In genomic region chr2:157566260-157566952, GRCm38 (mm10) we compare ENCODE assay signal across 8 mouse cellular contexts. TPM values are rescaled to one million over a fixed set of nuclear protein-coding genes. Genes with fewer than 3 reads are reported as not detected.
DNase-seq lines count a peak whose midpoint lies in the region; ATAC-seq lines count a peak whose summit lies in the region.

No protein-coding gene starts in this region.

- H3K4me2 ChIP-seq in intestine, embryonic 16.5 days (ENCODE audit: low read depth, low read length) = peak overlapping the region; percentile 77

- peaks cover 32% of the 10 kb centered on the region for H3K36me3 ChIP-seq in embryonic facial prominence, embryonic 10.5 days (replicated peaks)
- H3K36me3 ChIP-seq in intestine, embryonic 16.5 days (ENCODE audit: control insufficient read depth, insufficient read depth, low read length) = peaks cover 7% of the 10 kb centered on the region
- H3K36me3 ChIP-seq in midbrain, embryonic 10.5 days = peaks cover 28% of the 10 kb centered on the region

- peak; percentile 89 for ATAC-seq in intestine, embryonic 16.5 days

- H3K27ac ChIP-seq in embryonic facial prominence, embryonic 10.5 days (replicated peaks) = peak overlapping the region; percentile 98
- H3K27ac ChIP-seq in intestine, embryonic 16.5 days (ENCODE audit: low read length) = peak overlapping the region; percentile 89
- H3K27ac ChIP-seq in midbrain, embryonic 10.5 days (replicated peaks) = peak overlapping the region; percentile 99

- no peaks in the 10 kb centered on the region for H3K27me3 ChIP-seq in embryonic facial prominence, embryonic 10.5 days (replicated peaks; ENCODE audit: low read depth, poor library complexity, severe bottlenecking)
- H3K27me3 ChIP-seq in intestine, embryonic 16.5 days (replicated peaks; ENCODE audit: control insufficient read depth, insufficient read depth, low read length) = no peaks in the 10 kb centered on the region
- no peaks in the 10 kb centered on the region for H3K27me3 ChIP-seq in midbrain, embryonic 10.5 days (ENCODE audit: low read depth, poor library complexity, severe bottlenecking)

- peak overlapping the region; percentile 97 for H3K9ac ChIP-seq in intestine, embryonic 16.5 days (ENCODE audit: low read depth, low read length)

- DNase-seq in adrenal gland, postnatal 14 days = peak; percentile 91
- DNase-seq in embryonic facial prominence, embryonic 10.5 days (ENCODE audit: low spot score) = peak; percentile 87
- peak; percentile 55 to 85 for DNase-seq in gastrocnemius, postnatal 4 days (ENCODE audit: low spot score in 2 of 2)
- peak; percentile 84 to 88 for DNase-seq in left cerebral cortex, postnatal 36 days (ENCODE audit: low spot score in 2 of 2)
- peak; percentile 88 for DNase-seq in midbrain, embryonic 10.5 days (ENCODE audit: low spot score)
- peak; percentile 73 to 74 for DNase-seq in right cerebral cortex, postnatal 36 days (ENCODE audit: low spot score in 2 of 2)
- DNase-seq in urinary bladder, postnatal 4 days (ENCODE audit: low spot score in 2 of 2) = peak; percentile 75 to 79

- H3K9me3 ChIP-seq in embryonic facial prominence, embryonic 10.5 days = peaks cover 18% of the 10 kb centered on the region
- peaks cover 10% of the 10 kb centered on the region for H3K9me3 ChIP-seq in intestine, embryonic 16.5 days (ENCODE audit: control insufficient read depth, low read length)
- H3K9me3 ChIP-seq in midbrain, embryonic 10.5 days (replicated peaks) = peaks cover 11% of the 10 kb centered on the region

- under 1% methylated on average over 36 of the region's 36 CpGs for WGBS in embryonic facial prominence, embryonic 10.5 days
- WGBS in intestine, embryonic 16.5 days = under 1% methylated on average over 36 of the region's 36 CpGs
- WGBS in midbrain, embryonic 10.5 days = under 1% methylated on average over 36 of the region's 36 CpGs

- peak overlapping the region; percentile 87 for H3K4me3 ChIP-seq in embryonic facial prominence, embryonic 10.5 days
- H3K4me3 ChIP-seq in intestine, embryonic 16.5 days (ENCODE audit: low read length) = peak overlapping the region; percentile 96
- H3K4me3 ChIP-seq in midbrain, embryonic 10.5 days = peak overlapping the region; percentile 81

- H3K4me1 ChIP-seq in embryonic facial prominence, embryonic 10.5 days = peaks cover 72% of the 10 kb centered on the region
- H3K4me1 ChIP-seq in intestine, embryonic 16.5 days (ENCODE audit: control insufficient read depth, insufficient read depth, low read length) = peaks cover 18% of the 10 kb centered on the region
- peaks cover 68% of the 10 kb centered on the region for H3K4me1 ChIP-seq in midbrain, embryonic 10.5 days

- intact Hi-C loops in left cerebral cortex, postnatal 36 days (cut with DNase I) = loop anchor here (2.0 kb wide), 2 partner anchors 108 to 226 kb away; no protein-coding TSS in a partner anchor

RNA-seq across cellular contexts. Expression of gene Blcap, which starts 4.7 kb away (rescaled TPM):
- 75.2 and 77.9 TPM in 2 replicates for total RNA-seq in adrenal gland, postnatal 14 days (2021)
- polyA plus RNA-seq in embryonic facial prominence, embryonic 10.5 days (2016; fragmentation: Nextera tagmentation; extraction: Ambion mirVana) = 82.1 and 82.3 TPM in 2 replicates
- total RNA-seq in gastrocnemius, postnatal 4 days (2021) = 10 to 100 TPM; 41.0 to 43.3 TPM
- polyA plus RNA-seq in intestine, embryonic 16.5 days (2015; fragmentation: Nextera tagmentation; extraction: Ambion mirVana) = 39.0 and 42.0 TPM in 2 replicates
- total RNA-seq in left cerebral cortex, postnatal 36 days (2021) = 100 to 1,000 TPM in 1 of 2 experiments, 10 to 100 TPM in 1; 90.4 to 113 TPM
- polyA plus RNA-seq in midbrain, embryonic 10.5 days (2016; fragmentation: Nextera tagmentation; extraction: Ambion mirVana) = 76.4 and 103 TPM in 2 replicates

RNA-seq across cellular contexts. Expression of gene Nnat, which starts 6.5 kb away (rescaled TPM):
- 158 TPM in 2 replicates for total RNA-seq in adrenal gland, postnatal 14 days (2021)
- polyA plus RNA-seq in embryonic facial prominence, embryonic 10.5 days (2016; fragmentation: Nextera tagmentation; extraction: Ambion mirVana) = 2,080 and 2,294 TPM in 2 replicates
- total RNA-seq in gastrocnemius, postnatal 4 days (2021) = 10 to 100 TPM; 20.2 to 41.1 TPM
- 302 and 323 TPM in 2 replicates for polyA plus RNA-seq in intestine, embryonic 16.5 days (2015; fragmentation: Nextera tagmentation; extraction: Ambion mirVana)
- 100 to 1,000 TPM; 188 to 255 TPM for total RNA-seq in left cerebral cortex, postnatal 36 days (2021)
- polyA plus RNA-seq in midbrain, embryonic 10.5 days (2016; fragmentation: Nextera tagmentation; extraction: Ambion mirVana) = 1,354 and 2,071 TPM in 2 replicates

Comparison
In these comparisons a context has a peak if more than half of its experiments do, and no peak if none do; other contexts are left out.
1. Peak in every context shown above with its lines: DNase-seq, ATAC-seq, H3K4me3 ChIP-seq and H3K27ac ChIP-seq.